Mouse (Mus musculus) liver, embryonic 13.5 days (tissue): ENCODE data around the gene Trim2. TPM values are rescaled to one million over a fixed set of nuclear protein-coding genes. Genes with fewer than 3 reads are reported as not detected.
A peak's percentile ranks its signal among the peaks of the same experiment; 100 is the strongest.

Experiments
- ATAC-seq: fragments of 200-750 bp; cut with Nextera tagmentation; 2 replicates; pipeline ENCODE4 v1.8.0; 2017; ENCODE audit warnings: low read depth, mild to moderate bottlenecking, moderate number of reproducible peaks, moderate library complexity
- DNase-seq: peaks from one replicate; pipeline ENCODE4 v3.0.0; 2022
- H3K27ac ChIP-seq: fragments of 300-500 bp; sonication (generic); 2 replicates; pipeline ENCODE4 v1.5.1; 2015; ENCODE audit warnings: moderate library complexity, mild to moderate bottlenecking, inconsistent platforms
- H3K27me3 ChIP-seq: fragments of 300-500 bp; sonication (generic); 2 replicates; pipeline ENCODE4 v1.6.1; 2015; ENCODE audit warnings: mild to moderate bottlenecking, inconsistent platforms
- H3K36me3 ChIP-seq: fragments of 300-500 bp; sonication (generic); 2 replicates; pipeline ENCODE4 v1.6.1; 2015; ENCODE audit warnings: mild to moderate bottlenecking, inconsistent platforms
- H3K4me1 ChIP-seq: fragments of 300-500 bp; sonication (generic); replicated peaks from 2 replicates; pipeline ENCODE4 v1.6.1; 2015; ENCODE audit warnings: inconsistent platforms
- H3K4me2 ChIP-seq: fragments of 300-500 bp; sonication (generic); 2 replicates; pipeline ENCODE4 v1.6.1; 2015; ENCODE audit warnings: inconsistent platforms, mild to moderate bottlenecking, moderate library complexity
- H3K4me3 ChIP-seq: fragments of 300-500 bp; sonication (generic); replicated peaks from 2 replicates; pipeline ENCODE4 v1.5.1; 2015; ENCODE audit warnings: mild to moderate bottlenecking, inconsistent platforms
- H3K9ac ChIP-seq: fragments of 300-500 bp; sonication (generic); 2 replicates; pipeline ENCODE4 v1.6.1; 2015; ENCODE audit warnings: mild to moderate bottlenecking, inconsistent platforms
- H3K9me3 ChIP-seq: fragments of 300-500 bp; sonication (generic); replicated peaks from 2 replicates; pipeline ENCODE4 v1.6.1; 2016; ENCODE audit warnings: inconsistent platforms
- WGBS: fragments of 180-500 bp; shearing (Covaris S2); methylation state at CpG from one replicate; pipeline ENCODE4 v1.1.7; 2015; ENCODE audit not compliant: insufficient replicate concordance; 5-methylcytosine and 5-hydroxymethylcytosine counted together
- polyA plus RNA-seq: library from polyadenylated mRNA; unstranded; fragments of >200 nt; fragmentation: Nextera tagmentation; extraction: Ambion mirVana; gene quantifications from 2 replicates; pipeline ENCODE4 v1.2.1, GENCODE M21; 2015

Trim2 gene
- polyA plus RNA-seq, 1 experiment from 2014 or later, result 3.9 TPM

DNA sequence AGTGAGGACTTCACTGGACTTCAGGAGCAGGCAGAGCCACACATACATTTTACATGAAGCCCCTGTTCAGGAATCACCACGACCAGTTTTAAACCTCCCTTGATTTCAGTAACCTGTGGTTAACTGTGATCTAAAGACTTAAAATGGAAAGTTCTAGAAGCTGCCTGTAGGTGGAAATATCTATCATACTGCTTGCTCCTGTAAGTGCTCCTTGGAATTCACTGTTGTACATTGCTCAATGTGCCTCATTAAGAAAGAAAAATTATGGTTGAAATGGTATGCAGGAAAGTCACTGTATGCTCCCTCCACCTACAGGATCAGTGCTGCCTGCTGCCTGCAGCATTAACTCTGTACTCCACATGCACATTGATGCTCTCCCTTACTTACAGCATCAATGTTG lies 41.6 kb downstream of the Trim2 start:
- H3K4me2 ChIP-seq, result no peak overlapping the region
- H3K9ac ChIP-seq, result no peak overlapping the region
- DNase-seq (no peak), ATAC-seq (no peak)
- H3K36me3 ChIP-seq, result no peaks in the 10 kb centered on the region
- H3K4me1 ChIP-seq, result peaks cover 43% of the 10 kb centered on the region
- H3K9me3 ChIP-seq, result no peaks in the 10 kb centered on the region
- 42% methylated on average over 1 of the region's 1 CpGs for WGBS
- H3K27me3 ChIP-seq, result peaks cover 50% of the 10 kb centered on the region
- H3K27ac ChIP-seq, result no peak overlapping the region
- H3K4me3 ChIP-seq, result no peak overlapping the region

DNA sequence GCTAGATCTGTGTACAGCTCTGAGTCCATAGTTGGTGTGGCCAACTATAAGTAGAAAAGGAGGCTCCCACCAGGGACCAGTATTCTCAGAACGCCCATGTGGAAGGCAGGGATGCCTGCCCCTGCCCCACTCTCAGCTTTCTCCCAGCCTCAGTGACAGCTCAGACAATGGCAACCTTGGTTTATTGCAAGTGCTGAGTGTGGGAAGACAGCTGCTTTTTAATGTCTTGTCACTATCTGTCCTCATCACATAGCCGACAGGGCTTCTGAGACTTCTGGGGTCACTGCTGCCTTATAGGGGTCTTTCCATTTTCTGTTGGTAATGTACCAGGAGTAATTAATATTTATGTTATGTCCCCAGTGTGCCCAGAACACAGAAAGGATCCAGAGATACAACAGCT lies 42.3 kb downstream of the Trim2 start:
- Histone ChIP-seq H3K4me2 (no peak overlapping the region), H3K9ac (no peak overlapping the region), H3K27me3 (peaks cover 54% of the 10 kb centered on the region), H3K36me3 (no peaks in the 10 kb centered on the region), H3K4me3 (no peak overlapping the region), H3K9me3 (no peaks in the 10 kb centered on the region), H3K4me1 (peaks cover 39% of the 10 kb centered on the region), H3K27ac (no peak overlapping the region)
- DNase-seq, result no peak
- no peak for ATAC-seq
- 63% methylated on average over 2 of the region's 2 CpGs for WGBS

- Histone ChIP-seq H3K4me3 (no peak overlapping the region), H3K27me3 (peaks cover 65% of the 10 kb centered on the region), H3K4me2 (no peak overlapping the region), H3K27ac (no peak overlapping the region), H3K36me3 (no peaks in the 10 kb centered on the region), H3K9me3 (no peaks in the 10 kb centered on the region), H3K4me1 (peaks cover 44% of the 10 kb centered on the region), H3K9ac (no peak overlapping the region)
- 50% methylated on average over 3 of the region's 3 CpGs for WGBS
- DNase-seq (no peak), ATAC-seq (no peak)
Measured at GRCm38 (mm10) chr3:84262804-84263203, 43.9 kb downstream of the Trim2 start.

GRCm38 (mm10) chr3:84261863-84262262 lies 44.8 kb downstream of the Trim2 start:
- Histone ChIP-seq H3K9me3 (no peaks in the 10 kb centered on the region), H3K9ac (no peak overlapping the region), H3K27me3 (peaks cover 69% of the 10 kb centered on the region), H3K4me2 (no peak overlapping the region), H3K4me1 (peaks cover 38% of the 10 kb centered on the region), H3K27ac (no peak overlapping the region), H3K36me3 (no peaks in the 10 kb centered on the region), H3K4me3 (no peak overlapping the region)
- DNase-seq (no peak), ATAC-seq (no peak)
- WGBS, result 74% methylated on average over 6 of the region's 6 CpGs

DNA sequence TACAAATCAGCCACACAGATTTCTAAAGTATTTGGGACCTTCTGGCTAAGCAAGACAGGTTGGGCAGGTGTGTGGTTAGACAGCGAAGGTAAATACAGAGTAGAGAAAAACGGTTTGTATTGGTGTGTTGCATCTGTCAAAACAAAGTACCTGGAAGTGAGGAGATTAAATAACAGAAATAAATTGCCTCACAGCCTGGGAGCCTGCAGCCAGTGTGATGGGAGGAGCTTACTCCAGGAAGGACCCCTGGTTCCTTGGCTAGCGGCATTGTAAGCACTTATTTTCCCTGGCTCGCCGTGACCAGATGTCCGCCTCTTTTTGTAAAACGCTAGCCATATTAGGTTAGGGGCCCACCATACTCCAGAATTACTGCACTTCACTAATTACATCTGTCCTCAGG lies 45.8 kb downstream of the Trim2 start:
- Histone ChIP-seq H3K27ac (no peak overlapping the region), H3K27me3 (peaks cover 69% of the 10 kb centered on the region), H3K9ac (no peak overlapping the region), H3K4me1 (peaks cover 37% of the 10 kb centered on the region), H3K9me3 (no peaks in the 10 kb centered on the region), H3K36me3 (no peaks in the 10 kb centered on the region), H3K4me2 (no peak overlapping the region), H3K4me3 (no peak overlapping the region)
- ATAC-seq (no peak), DNase-seq (no peak)
- 53% methylated on average over 7 of the region's 7 CpGs for WGBS

DNA sequence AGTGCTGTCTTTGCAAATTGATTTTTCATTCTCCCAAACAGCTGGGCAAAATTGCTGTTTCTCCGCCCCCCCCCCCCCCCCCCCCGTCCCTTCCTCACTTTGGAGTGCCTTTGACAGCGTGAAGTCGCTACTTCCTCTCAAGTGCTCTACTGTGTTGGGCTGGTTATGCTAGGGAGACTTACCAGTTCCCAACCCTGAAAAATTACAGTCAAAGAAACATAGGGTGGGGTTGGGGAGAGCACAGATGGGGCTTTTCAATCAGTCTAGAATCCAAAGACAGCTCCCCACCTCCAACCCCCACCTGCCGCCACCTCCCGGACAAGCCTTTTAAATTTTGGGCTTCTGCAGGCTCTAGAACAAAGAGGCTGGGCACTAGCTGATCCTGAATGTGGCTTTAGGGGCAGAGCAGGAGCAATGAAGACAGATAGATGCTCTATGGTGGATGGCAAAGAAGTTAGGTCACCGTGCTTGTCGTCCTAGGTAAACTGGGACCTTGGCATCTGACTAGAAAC lies 46.6 kb downstream of the Trim2 start:
- no peak for ATAC-seq
- no peak overlapping the region for H3K27ac ChIP-seq
- DNase-seq, result no peak
- H3K4me1 ChIP-seq, result peaks cover 37% of the 10 kb centered on the region
- H3K36me3 ChIP-seq, result no peaks in the 10 kb centered on the region
- WGBS, result 7% methylated on average over 8 of the region's 8 CpGs
- H3K9me3 ChIP-seq, result no peaks in the 10 kb centered on the region
- H3K27me3 ChIP-seq, result peaks cover 67% of the 10 kb centered on the region
- no peak overlapping the region for H3K9ac ChIP-seq
- peak overlapping the region; percentile 87 for H3K4me2 ChIP-seq
- peak overlapping the region; percentile 61 for H3K4me3 ChIP-seq

GRCm38 (mm10) chr3:84259281-84260023 lies 47.2 kb downstream of the Trim2 start:
- no peak overlapping the region for H3K27ac ChIP-seq
- DNase-seq (no peak), ATAC-seq (peak; percentile 57; the same call in 1 of the 2 replicates)
- peak overlapping the region; percentile 65 for H3K9ac ChIP-seq
- no peaks in the 10 kb centered on the region for H3K9me3 ChIP-seq
- H3K4me1 ChIP-seq, result peaks cover 40% of the 10 kb centered on the region
- H3K4me3 ChIP-seq, result peak overlapping the region; percentile 61
- WGBS, result under 1% methylated on average over 74 of the region's 74 CpGs
- H3K4me2 ChIP-seq, result peak overlapping the region; percentile 87
- H3K36me3 ChIP-seq, result no peaks in the 10 kb centered on the region
- H3K27me3 ChIP-seq, result peaks cover 63% of the 10 kb centered on the region

DNA sequence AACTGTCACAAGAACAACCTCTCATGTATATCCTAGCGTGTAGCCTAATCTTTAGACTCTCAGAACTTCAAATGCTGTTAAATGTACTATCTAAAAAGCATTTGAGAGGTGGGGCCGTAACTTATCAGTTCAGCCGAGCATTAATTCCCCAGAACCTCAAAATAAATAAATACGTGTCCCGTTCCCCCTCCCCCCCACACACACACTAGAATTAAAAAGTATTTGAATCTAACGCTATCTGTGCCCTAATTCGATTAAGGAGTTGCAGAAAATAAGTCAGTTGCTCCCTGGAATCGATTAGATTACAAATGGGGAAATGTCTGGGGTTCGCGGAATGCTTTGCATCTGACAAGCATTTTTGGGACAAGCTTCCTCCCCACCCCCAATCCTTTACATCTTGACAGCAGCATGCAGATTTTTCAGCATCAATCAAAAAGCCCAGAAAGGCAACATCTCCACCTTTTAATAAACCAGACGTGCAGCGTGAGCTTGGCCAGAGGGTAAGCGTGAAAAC lies 48.1 kb downstream of the Trim2 start:
- Histone ChIP-seq H3K4me2 (peak overlapping the region; percentile 87), H3K27me3 (peaks cover 58% of the 10 kb centered on the region), H3K9ac (0 out of 2 replicates have a peak overlapping the region, but pooled peaks have one; percentile 65), H3K4me1 (peaks cover 44% of the 10 kb centered on the region), H3K36me3 (no peaks in the 10 kb centered on the region), H3K9me3 (no peaks in the 10 kb centered on the region), H3K27ac (no peak overlapping the region), H3K4me3 (peak overlapping the region; percentile 61)
- WGBS, result 14% methylated on average over 13 of the region's 13 CpGs
- DNase-seq, result no peak
- peak; percentile 63 for ATAC-seq

GRCm38 (mm10) chr3:84257989-84258517 lies 48.6 kb downstream of the Trim2 start:
- Histone ChIP-seq H3K9me3 (no peaks in the 10 kb centered on the region), H3K27ac (no peak overlapping the region), H3K4me3 (peak overlapping the region; percentile 61; the same call in 1 of the 2 replicates), H3K9ac (no peak overlapping the region), H3K4me2 (peak overlapping the region; percentile 87), H3K4me1 (peaks cover 40% of the 10 kb centered on the region), H3K27me3 (peaks cover 58% of the 10 kb centered on the region), H3K36me3 (no peaks in the 10 kb centered on the region)
- DNase-seq, result no peak
- ATAC-seq, result no peak
- 44% methylated on average over 10 of the region's 10 CpGs for WGBS

DNA sequence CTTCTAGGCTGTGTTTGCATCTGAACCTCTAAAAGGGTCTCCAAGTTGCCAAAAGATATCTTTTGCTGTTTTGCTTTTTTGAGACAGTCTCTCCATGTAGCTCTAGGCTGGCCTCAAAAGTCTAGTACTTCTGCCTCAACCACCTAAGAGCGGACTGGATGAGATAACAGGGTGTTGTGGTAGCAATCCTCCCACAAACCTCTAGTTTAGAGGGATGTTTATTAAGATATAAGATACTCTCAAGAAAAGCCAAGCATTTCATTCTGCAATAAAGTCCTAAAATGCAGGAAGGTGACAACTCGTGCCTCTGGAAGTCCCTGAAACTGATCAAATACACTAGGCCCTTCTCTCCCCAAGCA lies 52.2 kb downstream of the Trim2 start:
- no peak overlapping the region for H3K27ac ChIP-seq
- peaks cover 25% of the 10 kb centered on the region for H3K27me3 ChIP-seq
- peaks cover 25% of the 10 kb centered on the region for H3K4me1 ChIP-seq
- DNase-seq (no peak), ATAC-seq (no peak)
- WGBS, result 58% methylated on average over 2 of the region's 2 CpGs
- no peaks in the 10 kb centered on the region for H3K9me3 ChIP-seq
- H3K4me3 ChIP-seq, result no peak overlapping the region
- H3K36me3 ChIP-seq, result no peaks in the 10 kb centered on the region
- no peak overlapping the region for H3K9ac ChIP-seq
- no peak overlapping the region for H3K4me2 ChIP-seq

- Histone ChIP-seq H3K4me1 (peaks cover 19% of the 10 kb centered on the region), H3K9ac (no peak overlapping the region), H3K4me3 (no peak overlapping the region), H3K9me3 (no peaks in the 10 kb centered on the region), H3K36me3 (no peaks in the 10 kb centered on the region), H3K4me2 (no peak overlapping the region), H3K27ac (no peak overlapping the region), H3K27me3 (peaks cover 19% of the 10 kb centered on the region)
- ATAC-seq, result no peak
- 69% methylated on average over 9 of the region's 9 CpGs for WGBS
- DNase-seq, result no peak
Measured at GRCm38 (mm10) chr3:84253655-84254519, 52.8 kb downstream of the Trim2 start.
